Mouse (Mus musculus) embryonic facial prominence, embryonic 13.5 days (tissue): ENCODE measurements around the gene Zcwpw1. TPM values are rescaled to one million over a fixed set of nuclear protein-coding genes. Genes with fewer than 3 reads are reported as not detected.

ENCODE experiments used
- ATAC-seq: fragments of 200-750 bp; cut with Nextera tagmentation; 2 replicates; pipeline ENCODE4 v1.8.0; 2017; ENCODE audit warnings: low read depth; ENCODE audit not compliant: insufficient number of reproducible peaks, insufficient read depth, low FRiP score, low TSS enrichment
- H3K27ac ChIP-seq: fragments of 300-500 bp; sonication (generic); 2 replicates; pipeline ENCODE4 v1.5.1; 2015; ENCODE audit warnings: moderate library complexity, mild to moderate bottlenecking, inconsistent platforms
- H3K27me3 ChIP-seq: fragments of 300-500 bp; sonication (generic); 2 replicates; pipeline ENCODE4 v1.6.1; 2015; ENCODE audit warnings: mild to moderate bottlenecking, inconsistent platforms
- H3K36me3 ChIP-seq: fragments of 300-500 bp; sonication (generic); 2 replicates; pipeline ENCODE4 v1.6.1; 2015; ENCODE audit warnings: mild to moderate bottlenecking, inconsistent platforms
- H3K4me1 ChIP-seq: fragments of 300-500 bp; sonication (generic); 2 replicates; pipeline ENCODE4 v1.6.1; 2015; ENCODE audit warnings: inconsistent platforms
- H3K4me2 ChIP-seq: fragments of 300-500 bp; sonication (generic); 2 replicates; pipeline ENCODE4 v1.6.1; 2015; ENCODE audit warnings: moderate library complexity, mild to moderate bottlenecking, inconsistent platforms
- H3K4me3 ChIP-seq: fragments of 300-500 bp; sonication (generic); 2 replicates; pipeline ENCODE4 v1.5.1; 2015; ENCODE audit warnings: mild to moderate bottlenecking, inconsistent platforms
- H3K9ac ChIP-seq: fragments of 300-500 bp; sonication (generic); 2 replicates; pipeline ENCODE4 v1.6.1; 2015; ENCODE audit warnings: mild to moderate bottlenecking, inconsistent platforms
- H3K9me3 ChIP-seq: fragments of 300-500 bp; sonication (generic); 2 replicates; pipeline ENCODE4 v1.6.1; 2016; ENCODE audit warnings: inconsistent platforms
- WGBS: fragments of 180-500 bp; shearing (Covaris S2); methylation state at CpG from one replicate; pipeline ENCODE4 v1.1.7; 2015; ENCODE audit warnings: mixed read lengths; 5-methylcytosine and 5-hydroxymethylcytosine counted together
- polyA plus RNA-seq: library from polyadenylated mRNA; unstranded; fragments of >200 nt; fragmentation: Nextera tagmentation; extraction: Ambion mirVana; gene quantifications from 2 replicates; pipeline ENCODE4 v1.2.1, GENCODE M21; 2015

The Zcwpw1 gene
- 36.1 and 39.7 TPM in 2 replicates for polyA plus RNA-seq

DNA sequence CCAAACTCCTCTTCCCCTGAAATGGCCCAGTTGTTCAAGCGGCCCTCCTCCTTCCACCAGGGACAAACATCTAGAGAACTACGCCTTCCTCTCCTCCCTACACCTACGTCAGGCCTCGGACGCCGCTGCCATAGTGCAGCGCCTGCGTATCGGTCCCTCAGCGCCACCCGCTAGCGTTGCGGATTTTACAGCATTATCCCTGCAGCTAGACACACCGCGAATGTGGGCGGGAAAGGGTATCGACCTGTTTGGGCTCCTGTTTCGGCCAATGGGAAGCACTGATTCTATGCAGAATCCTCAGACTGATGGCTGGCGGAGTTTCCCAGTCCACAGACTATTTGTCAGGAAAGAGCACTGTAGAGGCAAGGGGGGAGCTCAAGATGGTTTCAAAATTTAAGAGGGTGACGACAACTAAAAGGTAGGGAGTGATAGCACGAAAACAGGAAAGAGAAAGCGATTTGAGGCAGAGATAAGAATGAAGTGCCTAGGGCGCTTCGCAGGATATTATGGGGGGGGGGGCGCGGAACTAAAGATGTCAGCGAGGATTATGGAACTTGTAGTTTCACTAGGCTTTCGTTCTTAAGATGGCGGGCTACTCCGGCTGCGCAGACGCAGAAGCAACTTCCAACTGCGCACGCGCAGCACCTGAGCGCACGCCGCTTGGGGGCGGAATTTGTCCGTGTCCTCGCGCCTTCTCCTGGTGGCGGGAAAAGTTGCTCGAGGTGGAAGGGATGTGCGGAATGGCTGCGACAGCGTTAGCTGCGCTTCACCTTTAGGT lies at the start of gene Zcwpw1, which contains the start of gene Mepce:
Zcwpw1 (plus strand) TSS at position 648 of the 778 bp plus-strand sequence.
Mepce (minus strand) TSS at position 505 of the 778 bp plus-strand sequence.
- H3K9me3 ChIP-seq: no peaks in the 10 kb centered on the region
- H3K4me2 ChIP-seq: peak within 1 kb of the TSS; percentile 94
- H3K27ac ChIP-seq: peak within 1 kb of the TSS; percentile 98
- H3K4me1 ChIP-seq: peaks cover 36% of the 10 kb centered on the region
- H3K27me3 ChIP-seq: no peaks in the 10 kb centered on the region
- under 1% methylated on average over 48 of the region's 48 CpGs for WGBS
- peaks cover 27% of the 10 kb centered on the region for H3K36me3 ChIP-seq
- H3K9ac ChIP-seq: peak within 1 kb of the TSS; percentile 97
- ATAC-seq: peak; percentile 48
- H3K4me3 ChIP-seq: peak within 1 kb of the TSS; percentile 89

DNA sequence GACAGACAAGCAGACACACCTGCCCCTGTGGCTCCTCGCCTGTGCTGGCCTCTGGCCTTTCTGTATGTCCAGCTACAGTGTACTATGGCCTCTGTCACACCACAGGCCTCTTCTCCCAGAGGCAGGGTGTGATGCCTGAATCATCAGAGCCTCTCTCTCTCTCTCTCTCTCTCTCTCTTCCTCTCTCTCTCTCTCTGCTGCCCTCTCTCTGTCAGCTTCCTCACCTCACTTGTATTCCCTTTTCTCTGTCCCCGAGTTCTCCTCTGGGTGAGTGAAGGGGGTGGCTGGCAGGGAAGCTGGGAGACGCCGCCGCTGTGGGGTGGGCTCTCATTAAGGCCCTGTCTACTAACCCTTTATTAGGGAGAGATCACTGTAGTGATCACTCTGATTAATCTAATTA lies 49.1 kb upstream of the Zcwpw1 start:
- Histone ChIP-seq H3K27me3 (no peaks in the 10 kb centered on the region), H3K9me3 (no peaks in the 10 kb centered on the region), H3K36me3 (peaks cover 47% of the 10 kb centered on the region), H3K4me3 (0 out of 2 replicates have a peak overlapping the region, but pooled peaks have one; percentile 66), H3K4me1 (peaks cover 52% of the 10 kb centered on the region), H3K27ac (no peak overlapping the region), H3K9ac (peak overlapping the region; percentile 32; the same call in 1 of the 2 replicates), H3K4me2 (0 out of 2 replicates have a peak overlapping the region, but pooled peaks have one; percentile 92)
- no peak for ATAC-seq
- WGBS: 44% methylated on average over 5 of the region's 5 CpGs

DNA sequence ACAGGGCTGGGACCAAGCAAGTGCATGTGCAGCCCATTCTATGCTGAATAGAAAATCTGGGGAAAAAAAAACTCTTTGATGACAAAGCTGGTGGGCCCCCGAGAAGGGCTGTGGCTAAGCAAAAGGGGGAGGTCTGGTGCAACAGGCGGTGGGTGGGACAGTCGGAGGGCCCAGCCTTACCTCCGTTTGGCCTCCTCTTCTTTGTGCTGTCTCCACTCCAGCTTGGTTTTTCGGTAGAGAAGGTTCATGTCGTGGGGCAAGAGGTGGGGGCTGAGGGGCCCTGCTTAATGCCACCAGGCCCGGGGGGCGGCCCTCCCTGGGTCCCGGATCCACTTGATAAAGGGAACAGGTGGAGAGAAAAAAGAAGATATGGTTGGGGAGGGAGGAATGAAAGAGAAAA lies 48.1 kb upstream of the Zcwpw1 start:
- no peak for ATAC-seq
- Histone ChIP-seq H3K27ac (peak overlapping the region; percentile 68), H3K9me3 (no peaks in the 10 kb centered on the region), H3K27me3 (no peaks in the 10 kb centered on the region), H3K4me1 (peaks cover 44% of the 10 kb centered on the region), H3K4me3 (peak overlapping the region; percentile 66), H3K4me2 (peak overlapping the region; percentile 92), H3K36me3 (peaks cover 37% of the 10 kb centered on the region), H3K9ac (peak overlapping the region; percentile 80)
- 56% methylated on average over 9 of the region's 9 CpGs for WGBS

DNA sequence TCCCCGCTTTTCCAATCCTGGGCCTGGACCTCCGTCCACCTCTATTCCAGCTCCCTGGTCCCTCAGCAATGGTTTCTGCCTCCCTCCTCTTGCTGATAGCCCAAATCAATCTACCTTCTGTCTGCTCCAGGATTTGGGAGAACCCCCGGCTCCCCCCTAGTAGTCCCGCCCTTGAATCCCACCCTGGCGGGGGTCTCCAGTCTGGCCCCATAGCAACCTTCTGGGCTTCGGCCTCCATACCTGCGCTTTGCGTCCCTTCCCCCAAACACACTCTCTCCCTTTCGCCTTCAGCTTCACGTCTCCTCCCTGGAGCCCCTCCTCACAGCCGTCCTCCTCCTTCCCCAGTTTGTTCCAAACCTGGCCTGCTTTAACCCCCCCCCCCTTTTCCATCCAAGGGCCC lies 47.1 kb upstream of the Zcwpw1 start:
- Histone ChIP-seq H3K27ac (peak overlapping the region; percentile 71; the same call in 1 of the 2 replicates), H3K27me3 (no peaks in the 10 kb centered on the region), H3K4me2 (peak overlapping the region; percentile 92), H3K4me1 (peaks cover 41% of the 10 kb centered on the region), H3K36me3 (peaks cover 27% of the 10 kb centered on the region), H3K9ac (peak overlapping the region; percentile 80), H3K9me3 (no peaks in the 10 kb centered on the region), H3K4me3 (peak overlapping the region; percentile 66)
- WGBS: 4% methylated on average over 11 of the region's 11 CpGs
- ATAC-seq: 0 out of 2 replicates have a peak, but pooled peaks have one; percentile 1

DNA sequence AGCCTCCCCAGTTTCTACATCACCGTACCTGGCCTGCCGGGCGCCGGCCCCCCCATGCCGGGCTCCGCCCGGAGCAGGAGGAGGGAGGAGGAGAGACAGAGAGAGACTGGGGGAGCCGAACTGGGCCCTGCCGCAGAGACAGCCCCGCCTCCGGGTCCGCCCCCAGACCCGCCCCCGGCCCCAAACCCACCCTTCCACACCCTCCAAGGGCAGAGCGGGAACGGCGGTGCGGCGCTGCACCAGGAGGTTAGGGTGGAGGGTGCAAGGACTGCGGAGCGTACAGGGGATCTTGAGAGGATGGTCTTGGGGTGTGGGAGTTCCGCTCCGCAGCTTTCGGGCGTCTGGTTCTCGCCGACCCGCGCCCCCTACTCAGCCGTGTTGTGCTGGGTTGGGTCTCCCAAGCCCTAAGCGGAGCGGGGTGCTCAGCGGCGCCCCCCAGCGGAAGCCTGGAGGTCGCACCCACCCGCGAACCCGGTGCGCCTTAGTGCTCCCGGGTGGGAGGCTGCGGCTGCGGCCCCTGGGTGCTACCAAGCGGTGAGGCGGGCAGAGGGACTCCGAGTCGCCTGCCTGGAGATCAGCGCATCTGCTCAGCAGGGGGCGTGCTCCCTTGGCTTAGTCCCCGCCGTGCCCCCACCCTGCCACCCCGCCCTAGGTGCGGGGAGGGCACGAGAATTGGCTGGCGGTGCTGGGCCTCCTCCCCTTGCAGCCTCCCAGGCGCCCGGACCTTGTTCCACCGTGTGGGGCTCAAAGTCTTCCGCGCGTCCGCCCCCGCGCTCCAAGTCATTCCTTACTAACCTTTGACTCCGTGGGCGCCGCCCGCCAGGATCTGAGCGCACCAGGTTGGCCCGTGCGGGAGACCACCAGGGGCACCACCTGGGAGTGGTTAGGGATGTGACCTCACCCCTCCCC lies 46.3 kb upstream of the Zcwpw1 start, which contains the start of gene Nyap1:
Nyap1 (minus strand) TSS at position 585 of the 909 bp plus-strand sequence.
- peak; percentile 82 for ATAC-seq
- Histone ChIP-seq H3K4me3 (peak within 1 kb of the TSS; percentile 66), H3K4me2 (peak within 1 kb of the TSS; percentile 92), H3K9ac (peak within 1 kb of the TSS; percentile 80), H3K27me3 (no peaks in the 10 kb centered on the region), H3K36me3 (peaks cover 19% of the 10 kb centered on the region), H3K9me3 (no peaks in the 10 kb centered on the region), H3K27ac (peak within 1 kb of the TSS; percentile 71), H3K4me1 (peaks cover 42% of the 10 kb centered on the region)
- under 1% methylated on average over 71 of the region's 71 CpGs for WGBS

DNA sequence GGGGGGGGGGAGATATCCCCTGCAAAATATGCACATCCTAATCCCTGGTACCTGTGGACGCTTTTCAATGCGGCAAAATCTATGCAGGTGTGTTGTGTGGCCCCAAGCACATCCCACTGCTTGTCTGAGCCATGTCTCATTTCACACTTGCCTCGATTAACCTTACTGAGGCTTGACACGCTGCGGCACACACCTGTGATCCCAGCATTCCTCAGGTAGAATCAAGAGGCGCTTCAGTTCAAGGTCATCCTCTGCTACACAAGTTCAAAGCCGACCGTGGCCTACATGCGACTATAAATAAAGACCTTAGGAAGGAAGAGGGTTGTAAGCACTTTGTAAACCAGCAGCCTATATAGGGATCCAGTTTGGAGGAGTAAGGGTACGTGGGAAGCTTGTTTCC lies 45.5 kb upstream of the Zcwpw1 start:
- ATAC-seq: no peak
- H3K4me3 ChIP-seq: peak overlapping the region; percentile 66
- no peak overlapping the region for H3K27ac ChIP-seq
- H3K4me1 ChIP-seq: peaks cover 42% of the 10 kb centered on the region
- H3K36me3 ChIP-seq: peaks cover 11% of the 10 kb centered on the region
- H3K9ac ChIP-seq: no peak overlapping the region; the same call in 1 of the 2 replicates
- 47% methylated on average over 10 of the region's 10 CpGs for WGBS
- H3K9me3 ChIP-seq: no peaks in the 10 kb centered on the region
- H3K4me2 ChIP-seq: peak overlapping the region; percentile 92
- H3K27me3 ChIP-seq: no peaks in the 10 kb centered on the region

DNA sequence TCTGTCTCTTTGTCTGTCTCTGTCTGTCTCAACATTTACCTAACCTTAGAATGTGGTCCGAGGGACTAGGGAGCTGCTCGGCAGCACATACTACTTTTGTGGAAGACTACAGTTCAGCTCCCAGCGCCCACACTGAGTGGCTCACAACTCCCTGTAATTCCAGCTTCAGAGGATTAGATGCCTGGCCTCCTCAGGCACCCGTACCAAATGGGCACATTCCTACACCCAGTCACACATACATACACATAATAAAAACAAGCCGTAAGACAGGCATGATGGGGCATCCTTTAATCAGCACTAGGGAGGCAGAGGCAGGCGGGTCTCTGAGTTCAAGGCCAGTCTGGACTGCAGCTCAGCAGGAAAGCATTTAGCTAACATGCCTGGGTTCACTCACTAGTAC lies 44.8 kb upstream of the Zcwpw1 start:
- Histone ChIP-seq H3K36me3 (peaks cover 7% of the 10 kb centered on the region; the same call in 1 of the 2 replicates), H3K27ac (no peak overlapping the region), H3K4me1 (peaks cover 45% of the 10 kb centered on the region), H3K4me3 (no peak overlapping the region), H3K4me2 (no peak overlapping the region), H3K27me3 (no peaks in the 10 kb centered on the region), H3K9ac (no peak overlapping the region), H3K9me3 (no peaks in the 10 kb centered on the region)
- ATAC-seq: no peak
- WGBS: 95% methylated on average over 6 of the region's 6 CpGs

DNA sequence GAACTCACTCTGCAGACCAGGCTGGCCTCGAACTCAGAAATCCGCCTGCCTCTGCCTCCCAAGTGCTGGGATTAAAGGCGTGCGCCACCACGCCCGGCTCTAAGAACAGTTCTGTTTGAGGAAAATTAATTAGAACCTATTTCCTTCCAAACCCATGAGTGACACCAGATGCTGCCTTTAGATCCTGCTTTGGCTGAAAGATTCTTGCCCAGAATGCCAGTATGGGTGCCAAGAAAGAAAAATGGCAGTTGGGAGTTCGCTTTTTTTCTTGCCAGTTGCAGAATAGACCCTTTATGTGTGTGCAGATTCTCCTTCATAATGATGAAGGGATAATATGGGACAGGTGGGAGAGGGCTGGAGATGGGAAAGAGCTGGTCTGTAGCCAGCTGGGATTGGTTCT lies 43.4 kb upstream of the Zcwpw1 start:
- Histone ChIP-seq H3K9ac (no peak overlapping the region), H3K4me2 (no peak overlapping the region), H3K9me3 (no peaks in the 10 kb centered on the region), H3K36me3 (no peaks in the 10 kb centered on the region), H3K27me3 (no peaks in the 10 kb centered on the region), H3K4me3 (no peak overlapping the region), H3K4me1 (peaks cover 48% of the 10 kb centered on the region), H3K27ac (no peak overlapping the region)
- no peak for ATAC-seq
- WGBS: 77% methylated on average over 7 of the region's 7 CpGs

DNA sequence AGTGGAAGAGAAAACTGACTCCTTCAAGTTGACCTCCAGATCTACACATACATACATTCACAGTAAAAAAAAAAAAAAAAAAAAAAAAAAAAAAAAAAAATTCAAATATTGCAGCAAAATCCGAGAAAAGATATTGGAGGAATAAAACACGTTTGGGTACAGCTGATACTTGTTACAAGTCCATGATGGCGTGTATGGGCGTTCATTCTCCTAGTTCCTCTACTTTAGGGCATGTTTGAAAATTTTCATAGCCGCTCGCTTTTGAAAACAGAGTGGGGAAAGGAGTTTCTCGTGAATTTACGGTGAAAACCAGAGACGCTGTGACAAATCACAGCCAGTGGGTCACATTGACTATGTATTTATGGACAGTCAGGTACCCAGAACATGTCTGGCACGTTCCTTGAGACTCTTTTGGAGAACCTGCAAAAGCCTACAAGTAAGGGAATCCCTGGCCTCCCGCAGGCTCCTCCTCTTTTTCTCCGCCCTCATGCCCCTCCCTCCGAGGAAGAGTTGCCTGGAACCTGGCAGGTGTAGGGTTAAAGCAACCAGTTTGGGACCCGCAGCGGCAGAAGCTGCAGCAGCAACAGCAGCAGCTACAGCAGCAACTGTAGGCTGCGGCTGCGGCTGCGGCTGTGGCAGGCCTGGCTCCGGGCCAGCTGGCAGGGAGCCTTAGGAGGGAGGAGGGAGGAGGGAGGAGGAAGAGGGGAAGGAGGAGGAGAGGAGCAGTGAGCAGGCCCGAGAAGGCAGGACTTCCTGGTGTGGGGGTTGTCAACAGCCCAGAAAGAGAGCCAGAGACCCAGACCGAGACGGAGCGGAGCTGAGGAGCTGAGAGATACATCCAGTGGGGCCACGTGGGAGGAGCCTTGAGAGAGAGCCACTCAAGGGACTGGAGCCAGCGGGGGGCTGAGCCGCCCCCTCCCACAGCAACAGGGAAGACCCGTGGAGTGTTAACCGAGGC lies 42.1 kb upstream of the Zcwpw1 start, which contains the start of gene Tsc22d4:
Tsc22d4 (plus strand) TSS at position 517 of the 958 bp plus-strand sequence.
- Histone ChIP-seq H3K9ac (peak within 1 kb of the TSS; percentile 90), H3K27ac (peak within 1 kb of the TSS; percentile 98), H3K9me3 (no peaks in the 10 kb centered on the region), H3K4me2 (peak within 1 kb of the TSS; percentile 99), H3K4me1 (peaks cover 39% of the 10 kb centered on the region), H3K4me3 (peak within 1 kb of the TSS; percentile 69), H3K27me3 (no peaks in the 10 kb centered on the region), H3K36me3 (peaks cover 4% of the 10 kb centered on the region)
- 3% methylated on average over 28 of the region's 28 CpGs for WGBS
- peak; percentile 85 for ATAC-seq

DNA sequence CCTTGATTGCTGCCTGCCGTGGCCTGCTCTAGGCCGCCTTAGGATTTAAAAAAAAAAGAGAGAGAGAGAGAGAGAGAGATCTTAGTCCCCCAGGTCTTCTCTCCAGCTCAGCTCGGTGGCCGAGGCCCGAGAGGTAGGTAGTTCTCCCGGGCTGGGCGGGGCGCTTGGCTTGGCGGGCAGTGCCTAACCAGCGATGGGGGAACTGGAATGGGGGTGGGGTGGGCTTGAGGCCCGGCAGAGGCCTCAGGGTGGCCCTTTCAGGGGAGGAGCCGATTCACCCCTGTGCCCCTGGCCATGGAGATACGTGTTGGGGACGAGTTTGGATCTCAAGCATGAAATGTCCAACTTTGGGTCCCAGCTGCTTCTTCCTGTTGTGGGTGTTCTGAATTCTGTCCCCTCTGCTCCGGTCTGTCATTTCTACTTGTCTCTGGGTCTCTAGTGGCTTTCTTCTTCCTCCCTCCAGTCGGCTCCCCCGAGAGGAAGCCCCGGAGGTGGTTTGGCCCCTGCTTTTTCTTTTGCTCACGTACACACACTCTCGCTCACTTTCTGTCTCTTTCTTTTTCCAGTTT lies 41.2 kb upstream of the Zcwpw1 start:
- under 1% methylated on average over 20 of the region's 20 CpGs for WGBS

More for the DNA sequence above, 41.2 kb upstream of the Zcwpw1 start:
- Histone ChIP-seq H3K27ac (peak overlapping the region; percentile 98), H3K4me3 (peak overlapping the region; percentile 69), H3K27me3 (no peaks in the 10 kb centered on the region), H3K36me3 (peaks cover 13% of the 10 kb centered on the region), H3K4me1 (peaks cover 39% of the 10 kb centered on the region), H3K4me2 (peak overlapping the region; percentile 99), H3K9ac (peak overlapping the region; percentile 90), H3K9me3 (no peaks in the 10 kb centered on the region)
- no peak for ATAC-seq
